Comparison of ENCODE assay signal across 10 mouse cellular contexts in the genomic region with DNA sequence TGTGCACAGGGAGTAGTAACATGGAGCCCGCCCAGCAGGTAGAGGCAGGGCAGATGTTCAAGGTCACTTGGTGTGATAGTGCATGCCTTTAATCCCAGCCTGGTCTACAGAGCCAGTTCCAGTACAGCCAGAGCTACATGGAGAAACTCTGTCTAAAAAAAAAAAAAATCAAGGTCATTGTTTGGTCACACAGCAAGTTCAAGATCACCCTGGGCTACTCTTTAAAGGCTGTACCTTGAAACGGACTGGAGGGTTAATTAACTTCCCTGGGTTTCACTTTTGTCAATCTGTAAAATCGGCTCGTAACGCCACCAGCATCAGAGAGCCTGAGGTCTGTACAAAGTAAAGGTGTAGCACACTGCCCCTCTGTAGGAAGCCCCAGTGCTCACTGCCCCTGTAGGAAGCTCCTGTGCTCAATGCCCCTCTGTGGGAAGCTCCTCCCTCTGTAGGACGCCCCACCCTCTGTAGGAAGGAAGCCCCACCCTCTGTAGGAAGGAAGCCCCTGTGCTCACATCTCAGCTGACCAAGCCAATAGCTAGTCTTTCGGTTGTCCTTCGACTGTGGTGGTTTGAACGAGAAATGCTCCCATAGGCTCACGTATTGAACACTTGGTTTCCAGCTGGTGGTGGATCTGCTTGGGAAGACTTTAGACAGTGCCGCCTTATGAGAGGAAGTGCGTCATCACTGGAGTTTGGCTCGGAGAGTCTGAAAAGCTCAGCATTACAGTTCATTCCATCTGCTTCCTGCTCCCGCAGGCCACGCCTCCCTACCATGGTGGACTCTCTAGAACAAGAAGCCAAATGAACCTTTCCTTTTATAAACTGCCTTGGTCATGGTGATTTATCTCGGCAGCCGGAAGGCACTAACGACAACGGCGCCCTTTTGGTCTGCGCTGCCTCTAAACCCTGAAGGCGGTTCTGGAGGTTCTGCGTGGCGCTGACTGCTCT. TPM values are rescaled to one million over a fixed set of nuclear protein-coding genes. Genes with fewer than 3 reads are reported as not detected.
DNase-seq lines count a peak whose midpoint lies in the region; ATAC-seq and TF ChIP-seq lines count a peak whose summit lies in the region.
"Had no signal": no experiment of that assay in that cellular context is flagged by ENCODE, and none has a peak within 500 bp of the region (broad histone marks: within the 10 kb centered on the region; RNA-seq: fewer than 3 reads in every experiment).

No protein-coding gene starts in this region.

- no peak for DNase-seq in heart, adult 11 months
- no peak for DNase-seq in testis, postnatal 14 days (ENCODE audit: low spot score)
- DNase-seq in limb, embryonic 14.5 days (ENCODE audit: low spot score): no peak
- no peak for DNase-seq in left cerebral cortex, adult 11 months (ENCODE audit: low spot score)
- DNase-seq in spleen, postnatal 36 days (ENCODE audit: low spot score in 2 of 2): no peak
- no peak for DNase-seq in adrenal gland, postnatal 14 days
- DNase-seq: gastrocnemius, postnatal 36 days had no signal

- H3K4me1 ChIP-seq in heart, embryonic 12.5 days (replicated peaks): no peaks in the 10 kb centered on the region
- peaks cover 14% of the 10 kb centered on the region for H3K4me1 ChIP-seq in testis, adult 2 months (ENCODE audit: control insufficient read depth, insufficient read depth, low read length)
- no peaks in the 10 kb centered on the region; the same call in 1 of the 2 replicates for H3K4me1 ChIP-seq in limb, embryonic 14.5 days (ENCODE audit: control insufficient read depth, insufficient read depth, low read length)

- ATAC-seq in heart, embryonic 12.5 days (ENCODE audit: insufficient number of reproducible peaks, low FRiP score): no peak
- ATAC-seq in limb, embryonic 14.5 days (ENCODE audit: low FRiP score, low read depth): peak; percentile 26; the same call in 1 of the 2 replicates

- H3K4me2 ChIP-seq in heart, embryonic 12.5 days: peak overlapping the region; percentile 45
- H3K4me2 ChIP-seq in limb, embryonic 14.5 days (replicated peaks; ENCODE audit: low read depth, low read length, severe bottlenecking): no peak overlapping the region

- no peaks in the 10 kb centered on the region for H3K27me3 ChIP-seq in heart, embryonic 12.5 days (replicated peaks)
- no peaks in the 10 kb centered on the region for H3K27me3 ChIP-seq in testis, adult 2 months (ENCODE audit: control insufficient read depth, insufficient read depth, low read length)
- H3K27me3 ChIP-seq in limb, embryonic 14.5 days (ENCODE audit: control insufficient read depth, insufficient read depth, low read length): no peaks in the 10 kb centered on the region; the same call in 1 of the 2 replicates

- H3K36me3 ChIP-seq in heart, embryonic 12.5 days: no peaks in the 10 kb centered on the region
- no peaks in the 10 kb centered on the region for H3K36me3 ChIP-seq in testis, adult 2 months (ENCODE audit: control insufficient read depth, insufficient read depth, low read length)
- no peaks in the 10 kb centered on the region for H3K36me3 ChIP-seq in limb, embryonic 14.5 days (ENCODE audit: control insufficient read depth, insufficient read depth, low read length)

- H3K9me3 ChIP-seq in heart, embryonic 12.5 days (replicated peaks): no peaks in the 10 kb centered on the region
- H3K9me3 ChIP-seq in limb, embryonic 14.5 days (ENCODE audit: control insufficient read depth, low read length): no peaks in the 10 kb centered on the region

- no peak for TF ChIP-seq CTCF in testis, adult 2 months (IDR thresholded peaks at IDR 0.05; ENCODE audit: control insufficient read depth, insufficient read depth, insufficient replicate concordance, low read depth, low read length)

- 53% methylated on average over 24 of the region's 24 CpGs for WGBS in heart, embryonic 12.5 days
- WGBS in limb, embryonic 14.5 days: 66% methylated on average over 24 of the region's 24 CpGs

- H3K27ac ChIP-seq in heart, embryonic 12.5 days (ENCODE audit: poor library complexity, severe bottlenecking): no peak overlapping the region
- H3K27ac ChIP-seq in testis, adult 2 months (ENCODE audit: control insufficient read depth, insufficient read depth, low read depth, low read length): no peak overlapping the region
- H3K27ac ChIP-seq in limb, embryonic 14.5 days (replicated peaks; ENCODE audit: low read depth, low read length): no peak overlapping the region

- no peak for TF ChIP-seq POLR2A in testis, adult 2 months (IDR thresholded peaks at IDR 0.05; ENCODE audit: control insufficient read depth, low read depth, low read length)
- no peak for TF ChIP-seq POLR2A in limb, embryonic 14.5 days (IDR thresholded peaks at IDR 0.05; ENCODE audit: borderline replicate concordance, extremely low read depth, insufficient read depth, insufficient read length)

- no peak overlapping the region for H3K9ac ChIP-seq in heart, embryonic 12.5 days
- no peak overlapping the region for H3K9ac ChIP-seq in limb, embryonic 14.5 days (ENCODE audit: low read depth, low read length, severe bottlenecking)

- H3K4me3 ChIP-seq in heart, embryonic 12.5 days: peak overlapping the region; percentile 19
- peak overlapping the region; percentile 35 for H3K4me3 ChIP-seq in testis, adult 2 months (ENCODE audit: control insufficient read depth, low read depth, low read length)
- no peak overlapping the region; the same call in 1 of the 2 replicates for H3K4me3 ChIP-seq in limb, embryonic 14.5 days (replicated peaks; ENCODE audit: low read length)

RNA-seq across cellular contexts. Expression of a gene that starts 18.7 kb away (rescaled TPM):
- polyA plus RNA-seq in heart, embryonic 12.5 days (2016; fragmentation: Nextera tagmentation; extraction: Ambion mirVana): not detected in 2 replicates
- 0.06 and 0.10 TPM in 2 replicates for polyA plus RNA-seq in testis, adult 2 months (2012; rRNA removed)
- 5.9 and 7.0 TPM in 2 replicates for polyA plus RNA-seq in limb, embryonic 14.5 days (2012; rRNA removed)
- 0.97 and 1.4 TPM in 2 replicates for polyA plus RNA-seq in limb, embryonic 14.5 days (2014; fragmentation: Nextera tagmentation; extraction: Ambion mirVana)
- total RNA-seq in adrenal gland, postnatal 14 days (2021): not detected in 2 replicates
- polyA plus RNA-seq: liver, embryonic 16.5 days had no signal

RNA-seq across cellular contexts. Expression of a gene that starts 57.4 kb away (rescaled TPM):
- polyA plus RNA-seq in heart, embryonic 12.5 days (2016; fragmentation: Nextera tagmentation; extraction: Ambion mirVana): not detected in 2 replicates
- polyA plus RNA-seq in testis, adult 2 months (2012; rRNA removed): 1.0 and 2.3 TPM in 2 replicates
- not detected in 2 replicates for polyA plus RNA-seq in limb, embryonic 14.5 days (2012; rRNA removed)
- not detected in 2 replicates for polyA plus RNA-seq in limb, embryonic 14.5 days (2014; fragmentation: Nextera tagmentation; extraction: Ambion mirVana)
- 2.4 TPM in 1 of 2 replicates, not detected in the other for total RNA-seq in adrenal gland, postnatal 14 days (2021)
